Mouse (Mus musculus) thymus, postnatal 10 days (tissue): ENCODE measurements at regions not wholly inside any gene's neighbourhood (a gene's known extent, or its start where the extent isn't known, plus 50 kb on each side); places are given as distances from the start of the nearest gene placed in this dataset.

Source experiments
- DNase-seq, 2 experiments: peaks; one replicate each; pipeline ENCODE4 v3.0.0; 2021; ENCODE audit warnings: low spot score in 2 of 2

DNA sequence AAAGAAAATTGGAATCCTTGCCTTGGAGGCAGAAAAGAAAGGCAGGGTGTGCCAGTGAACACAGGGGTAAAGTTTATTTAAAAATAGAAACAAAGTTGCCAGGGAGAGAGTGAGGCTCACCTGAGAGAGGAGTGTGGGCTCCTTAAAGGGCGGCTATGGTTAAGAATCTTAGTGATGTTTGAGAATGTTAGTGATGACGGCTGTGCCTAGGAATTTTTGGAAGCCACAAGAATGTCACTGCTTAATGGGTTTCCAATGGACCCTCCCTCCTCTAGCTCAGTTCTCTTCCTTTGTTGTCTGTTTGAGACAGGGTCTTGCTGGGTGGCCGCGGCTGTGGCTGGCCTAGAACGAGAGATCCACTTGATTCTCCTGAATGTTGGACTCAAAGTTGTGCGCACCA, 106.3 kb upstream of the Hs6st1 start:
- DNase-seq, result no peak

DNA sequence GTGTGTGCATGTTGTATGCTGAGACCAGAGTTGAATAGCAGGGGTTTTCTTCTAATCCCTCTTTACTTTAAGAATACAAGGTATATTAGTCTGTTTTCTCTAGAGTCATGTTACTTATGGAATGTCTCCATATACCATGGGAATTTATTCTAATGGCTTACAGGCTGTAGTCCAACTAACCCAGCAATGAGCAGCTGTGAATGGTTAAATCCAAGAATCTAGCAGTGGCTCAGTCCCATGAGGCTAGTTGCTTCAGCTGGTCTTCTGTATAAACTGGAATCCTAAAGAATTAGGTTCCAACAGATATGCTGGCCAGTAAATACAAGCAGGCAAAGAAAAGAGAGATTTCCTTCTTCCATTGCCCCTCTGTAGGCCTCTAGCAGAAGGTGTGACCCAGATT, 99.7 kb upstream of the Hs6st1 start:
- DNase-seq, result no peak

DNA sequence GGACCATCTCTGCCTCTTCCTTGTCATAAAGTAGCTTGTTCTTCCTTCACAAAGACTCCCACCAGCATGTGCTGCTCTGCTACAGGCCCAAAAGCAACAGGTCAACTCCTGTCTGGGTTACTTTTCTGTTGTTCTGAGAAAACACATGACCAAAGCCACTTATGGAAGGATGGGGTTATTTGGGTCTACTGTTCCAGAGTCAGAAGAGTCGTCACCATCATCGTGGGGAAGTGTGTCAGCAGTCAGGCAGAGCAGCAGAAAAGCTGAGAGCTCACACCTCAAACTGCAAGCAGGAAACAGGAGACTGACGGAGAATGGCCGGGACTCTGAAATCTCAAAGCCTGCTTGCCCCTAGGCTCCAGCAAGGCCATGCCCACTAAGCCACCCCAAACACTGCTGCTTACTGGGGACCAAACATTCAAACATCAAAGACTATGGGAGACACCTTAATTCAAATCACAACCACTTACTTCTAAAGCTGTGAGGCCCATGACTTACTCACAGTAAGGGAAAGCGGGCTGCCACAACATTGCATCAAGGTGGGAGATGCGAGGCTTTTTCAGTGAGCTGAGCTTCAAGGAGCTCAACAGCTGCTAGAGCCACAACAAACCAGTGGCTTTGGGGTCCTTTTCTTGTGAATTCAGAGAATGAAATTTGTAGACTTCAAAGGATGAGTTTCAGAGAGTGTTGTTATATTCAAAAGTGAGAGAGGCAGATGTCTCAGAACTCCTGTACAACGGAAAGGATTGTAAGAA, 96.6 kb upstream of the Hs6st1 start:
- peak; percentile 40 to 42 for DNase-seq

DNA sequence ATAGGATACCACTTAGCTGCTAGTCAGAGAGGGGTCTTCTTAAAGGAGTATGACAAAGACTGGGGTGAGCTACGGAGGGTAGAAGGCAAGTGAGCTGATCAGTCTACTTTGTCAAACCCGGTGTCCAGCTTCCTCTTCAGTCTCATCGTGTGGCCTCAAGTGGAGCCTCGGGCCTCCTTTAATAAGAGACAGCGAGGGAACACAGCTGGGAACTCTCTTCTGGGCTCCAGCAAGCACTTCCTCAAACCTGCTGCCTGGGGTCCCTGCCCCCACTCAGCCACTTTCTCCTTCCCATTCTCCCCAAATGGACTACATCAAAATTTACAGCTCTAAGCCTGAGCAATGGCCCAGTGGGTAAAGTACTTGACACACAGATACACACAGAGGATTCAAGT, 96.0 kb upstream of the Hs6st1 start:
- no peak for DNase-seq

DNA sequence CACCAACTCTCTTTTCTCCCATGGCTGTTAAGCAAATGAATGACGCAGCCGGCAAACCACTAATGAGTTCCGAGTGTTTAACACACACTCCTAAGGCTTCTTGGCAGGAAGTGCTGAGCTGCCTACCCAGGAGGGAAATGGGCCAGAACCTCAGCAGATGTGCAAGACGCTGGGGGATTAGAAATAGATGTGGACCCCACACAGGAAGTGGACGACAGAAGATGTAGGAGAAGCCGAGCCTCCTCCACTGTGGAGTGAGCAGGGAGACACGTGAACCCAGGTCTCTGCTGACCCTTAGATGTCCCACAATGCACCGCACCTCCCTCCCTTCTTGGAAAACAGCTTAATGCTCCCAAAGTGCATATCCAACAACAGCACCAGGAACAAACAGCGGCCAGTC, 94.8 kb upstream of the Hs6st1 start:
- no peak for DNase-seq

DNA sequence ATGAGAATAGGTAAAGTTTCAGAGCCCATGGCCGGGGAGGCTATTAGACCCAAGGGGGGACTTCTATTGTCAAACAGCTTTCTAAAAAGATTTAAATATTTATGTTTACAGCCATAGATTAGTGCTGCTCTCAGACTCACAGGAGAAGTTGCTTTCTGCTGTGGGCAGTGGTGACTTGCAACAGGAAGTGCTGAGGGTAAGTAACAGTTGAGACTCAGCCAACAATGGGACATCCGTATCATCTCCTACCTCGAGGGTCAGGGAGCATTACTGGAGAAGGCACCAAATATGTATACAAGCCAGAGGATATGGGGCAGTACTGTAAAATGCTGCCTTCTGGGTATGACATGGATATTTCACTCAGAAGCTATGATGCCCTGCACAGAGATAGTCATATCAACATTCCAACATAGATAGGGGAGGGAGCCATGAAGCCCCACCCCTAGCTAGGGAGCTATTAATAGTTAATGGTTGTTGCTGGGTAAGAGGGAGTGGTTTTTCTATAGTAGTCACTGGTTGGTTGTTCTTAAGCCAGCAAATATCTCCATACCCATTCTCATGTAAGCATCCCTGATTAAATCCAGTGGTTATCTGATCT, 92.5 kb upstream of the Hs6st1 start:
- no peak for DNase-seq

DNA sequence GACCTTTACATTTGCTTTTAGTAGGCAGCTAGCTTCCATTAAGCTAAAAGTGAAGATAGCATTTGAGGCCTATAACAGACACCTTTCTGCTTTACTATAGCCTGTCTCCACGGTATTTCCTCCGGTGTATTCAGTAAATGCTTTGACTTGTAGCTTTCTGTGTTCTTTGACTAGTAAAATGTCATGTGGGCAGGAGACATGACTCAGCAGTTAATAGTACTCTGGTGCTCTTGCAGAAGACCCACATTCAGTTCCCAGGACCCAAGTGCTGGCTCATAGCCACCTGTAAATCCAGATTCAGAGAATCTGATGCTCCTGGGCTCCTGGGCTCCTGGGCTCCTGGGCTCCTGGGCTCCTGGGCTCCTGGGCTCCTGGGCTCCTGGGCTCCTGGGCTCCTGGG, 91.7 kb upstream of the Hs6st1 start:
- no peak for DNase-seq

DNA sequence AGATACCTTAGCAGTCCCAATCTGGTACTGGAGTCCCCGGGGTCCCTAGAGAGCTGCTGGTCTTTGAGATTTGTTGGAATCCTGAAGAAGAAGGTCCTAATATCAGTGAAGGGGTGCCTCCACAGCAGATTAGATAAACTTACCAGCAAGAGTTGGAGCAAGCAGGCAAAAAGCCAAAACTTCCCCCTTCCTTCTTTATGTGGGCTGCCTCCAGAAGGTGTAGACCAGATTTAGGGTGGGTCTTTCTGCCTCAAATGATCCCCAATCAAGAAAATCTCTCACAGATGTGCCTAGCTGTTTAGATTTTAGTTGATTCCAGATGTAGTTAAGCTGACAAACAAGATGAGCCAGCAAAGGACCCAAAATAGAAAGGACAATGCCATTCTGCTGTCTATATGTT, 90.1 kb upstream of the Hs6st1 start:
- no peak for DNase-seq

DNA sequence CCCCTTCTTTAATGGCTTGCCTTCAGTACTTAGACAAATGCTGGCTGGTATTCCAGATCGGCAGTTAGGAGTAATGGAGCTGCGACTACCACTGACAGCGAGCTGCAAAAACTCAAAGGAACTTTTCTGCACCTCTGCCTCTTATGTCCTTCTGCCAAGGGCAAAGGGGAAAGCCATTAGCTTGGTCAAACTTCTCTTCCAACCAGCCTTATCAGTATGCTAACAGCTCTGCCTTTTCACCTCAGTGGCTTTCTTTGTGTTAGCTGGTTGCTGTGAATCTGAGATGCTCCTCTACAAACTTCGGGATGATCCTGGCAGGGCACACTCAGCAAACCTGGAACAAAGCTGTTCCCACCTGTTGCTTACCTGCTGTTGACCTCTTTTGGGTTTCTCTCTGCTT, 89.4 kb upstream of the Hs6st1 start:
- DNase-seq, result no peak

DNA sequence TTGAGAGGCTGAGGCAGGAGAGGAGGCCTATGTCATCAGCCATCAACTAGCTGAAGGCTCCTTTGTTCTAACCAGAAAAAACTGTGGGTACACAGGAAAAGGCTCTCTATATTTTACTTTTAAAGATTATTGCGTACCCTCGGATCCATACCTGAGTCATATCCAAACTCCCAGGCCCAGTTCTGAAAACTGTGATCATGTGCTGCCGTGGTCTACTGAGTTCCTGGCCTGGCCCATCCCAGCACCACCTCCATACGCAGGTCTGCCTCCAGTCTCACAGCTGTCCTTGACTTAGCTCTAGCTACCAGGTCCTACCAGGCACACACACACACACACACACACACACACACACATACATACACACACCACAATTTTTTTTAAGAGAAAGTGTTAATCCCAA, 87.0 kb upstream of the Hs6st1 start:
- DNase-seq, result no peak

DNA sequence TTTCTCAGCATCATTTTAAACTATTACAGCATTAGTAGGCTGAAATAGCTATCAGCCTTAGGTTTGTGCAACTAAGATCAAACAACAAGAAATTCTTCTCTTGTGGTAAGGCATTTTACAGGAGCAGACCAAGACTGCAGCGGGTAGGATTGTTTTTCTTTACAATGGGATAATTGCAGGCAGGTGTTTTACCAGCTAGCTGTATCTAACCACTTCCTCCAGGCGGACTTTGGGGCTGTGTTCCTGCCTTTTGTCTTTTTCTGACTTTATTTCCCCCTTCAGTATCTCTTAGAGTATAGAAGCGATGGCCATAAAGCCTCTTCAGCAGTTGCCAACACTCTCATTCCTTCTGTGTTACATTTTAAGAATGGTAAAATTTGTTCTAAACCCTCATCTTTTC, 84.8 kb upstream of the Hs6st1 start:
- peak; percentile 18 to 32 for DNase-seq

DNA sequence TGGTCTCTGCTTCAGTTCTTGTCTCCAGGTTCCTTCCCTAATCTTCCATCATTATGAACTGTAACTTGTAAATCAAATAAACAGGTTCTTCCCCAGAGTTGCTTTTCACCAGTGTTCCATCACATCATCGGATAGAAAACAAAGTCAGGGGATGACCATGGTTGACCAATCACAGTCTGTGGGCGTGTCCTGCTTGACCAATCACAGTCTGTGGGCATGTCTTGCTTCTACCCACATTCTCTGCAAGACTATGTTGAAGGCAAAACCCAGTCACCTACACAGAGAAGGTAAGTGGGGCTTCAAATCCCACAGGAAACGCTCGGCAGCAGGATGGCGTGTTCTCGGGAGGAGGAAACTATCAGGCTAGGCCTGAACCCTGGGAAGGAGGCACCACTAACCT, 82.9 kb upstream of the Hs6st1 start:
- no peak for DNase-seq

DNA sequence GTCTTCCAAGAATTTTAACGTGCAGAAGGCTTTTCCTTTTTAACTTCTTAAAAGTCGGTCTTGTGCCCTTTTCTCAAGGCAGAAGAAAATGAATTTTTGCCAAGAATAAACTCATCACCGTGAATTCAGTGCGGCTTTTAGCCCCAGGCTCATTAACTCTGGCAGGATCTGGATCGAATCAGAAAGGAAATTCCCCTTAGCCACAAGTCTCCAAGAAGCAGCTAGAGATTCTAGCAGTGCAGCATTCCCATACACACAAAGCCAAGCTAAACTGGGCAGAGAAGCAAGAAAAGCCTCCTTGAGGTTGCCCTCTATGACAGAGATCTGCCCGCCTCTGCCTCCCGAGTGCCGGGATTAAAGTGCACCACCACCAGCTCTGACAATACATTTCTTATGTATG, 81.5 kb upstream of the Hs6st1 start:
- DNase-seq, result no peak

DNA sequence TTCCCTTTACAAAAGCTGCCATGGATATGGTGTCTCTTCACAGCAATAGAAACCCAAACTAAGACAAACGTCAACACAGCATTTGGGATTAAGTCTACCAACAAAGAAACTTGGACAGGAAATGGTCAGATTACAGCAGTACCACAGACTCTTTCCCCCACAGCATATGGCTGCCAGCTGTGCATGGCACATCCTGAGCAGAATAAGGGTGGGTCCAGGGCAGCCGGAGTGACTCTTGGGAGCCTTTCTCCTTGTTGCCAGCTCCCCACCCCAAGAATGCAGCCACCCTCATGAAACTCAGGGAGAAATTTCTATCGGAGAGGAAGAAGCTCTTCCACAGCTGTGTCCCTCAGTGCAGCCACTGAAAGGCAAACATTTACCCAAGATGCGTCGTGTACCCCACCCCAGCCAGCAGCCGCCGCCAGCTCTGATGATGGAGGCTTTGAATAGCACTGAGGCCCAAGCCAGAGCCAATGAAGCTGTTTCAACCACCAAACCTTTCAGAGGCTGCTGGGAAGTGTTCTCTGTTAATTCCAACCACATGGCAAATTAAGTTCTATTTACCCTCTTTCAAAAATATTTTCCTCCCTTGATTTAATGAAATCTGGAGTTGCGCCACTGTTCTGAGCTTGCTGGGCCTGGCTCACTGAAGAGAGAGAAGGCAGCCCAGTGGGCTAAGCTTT, 75.8 kb upstream of the Hs6st1 start:
- DNase-seq, result no peak

DNA sequence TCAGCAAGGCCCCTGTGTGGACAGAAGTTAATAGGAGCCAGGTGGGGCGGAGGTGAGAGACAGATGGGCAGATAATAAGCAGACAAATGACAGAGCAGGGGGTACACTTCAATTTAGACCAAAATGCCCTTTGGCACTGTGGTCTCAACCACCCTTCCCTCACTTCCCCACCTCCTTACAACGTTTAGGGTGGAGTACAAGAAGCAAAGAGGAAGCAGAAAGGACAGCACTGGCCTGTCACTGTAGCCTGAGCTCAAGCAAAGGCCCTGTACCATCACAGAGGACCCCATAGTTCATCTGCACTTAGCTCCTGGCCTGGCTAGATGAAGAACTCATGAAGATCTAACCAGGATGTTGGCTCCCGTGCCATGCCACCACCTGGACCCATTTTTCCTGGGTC, 75.3 kb upstream of the Hs6st1 start:
- DNase-seq, result no peak

DNA sequence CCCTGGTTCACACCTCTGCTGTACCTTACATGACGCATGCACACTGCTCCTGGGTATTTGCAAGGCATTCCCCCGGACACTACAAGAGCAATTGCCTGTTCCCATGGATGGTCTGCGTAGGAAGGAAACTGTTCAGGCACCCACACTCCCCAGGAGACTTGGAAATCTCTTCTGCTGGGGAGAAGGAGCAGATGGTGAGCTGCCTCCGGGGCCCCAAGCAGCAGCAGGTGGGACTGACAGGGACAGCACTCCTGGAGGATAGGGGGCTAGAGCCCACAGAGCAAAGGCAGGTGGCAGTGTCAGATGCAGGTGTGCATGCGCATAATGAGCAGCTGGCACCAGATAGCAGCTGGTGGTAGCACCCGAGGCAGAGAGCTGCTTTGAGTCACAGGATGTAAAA, 72.5 kb upstream of the Hs6st1 start:
- DNase-seq, result peak; percentile 9 to 23

DNA sequence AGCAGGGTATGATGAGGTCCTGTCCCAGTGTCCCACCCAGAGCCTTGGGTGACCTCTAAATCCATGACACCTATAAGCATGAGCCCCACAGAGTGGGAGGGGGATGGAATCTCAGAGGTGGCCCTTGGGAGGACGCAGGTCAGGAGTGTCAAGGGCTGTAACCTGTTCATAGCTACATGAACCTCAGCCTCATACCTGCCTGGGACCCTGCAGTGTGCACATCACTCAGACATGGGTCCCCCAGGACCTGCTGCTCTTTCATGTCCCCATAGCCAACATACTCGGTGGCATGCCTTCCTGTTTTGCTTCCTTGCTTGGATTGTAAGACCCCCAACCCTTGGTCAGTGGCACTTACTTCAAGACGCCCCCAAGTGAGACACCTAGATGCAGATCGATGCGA, 66.9 kb upstream of the Hs6st1 start:
- no peak for DNase-seq

DNA sequence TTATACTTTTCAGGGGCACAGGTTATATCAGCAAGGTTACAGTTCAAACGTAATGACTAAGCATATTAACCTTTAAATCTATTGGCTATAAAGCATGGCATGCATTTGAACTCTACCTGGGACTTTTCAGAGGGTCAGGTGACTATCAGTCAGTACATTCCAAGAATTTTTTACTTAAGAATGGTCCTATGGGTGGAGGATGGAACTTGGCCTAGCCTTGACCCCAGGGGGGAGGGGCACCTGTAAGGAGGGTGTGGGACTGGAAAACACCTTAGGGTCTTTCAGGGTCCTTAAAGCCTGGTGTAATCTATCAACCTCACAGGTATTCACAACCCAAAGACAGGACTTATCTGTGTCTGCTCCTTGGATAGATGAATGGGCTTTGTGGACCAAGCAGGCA, 66.4 kb upstream of the Hs6st1 start:
- DNase-seq, result no peak

DNA sequence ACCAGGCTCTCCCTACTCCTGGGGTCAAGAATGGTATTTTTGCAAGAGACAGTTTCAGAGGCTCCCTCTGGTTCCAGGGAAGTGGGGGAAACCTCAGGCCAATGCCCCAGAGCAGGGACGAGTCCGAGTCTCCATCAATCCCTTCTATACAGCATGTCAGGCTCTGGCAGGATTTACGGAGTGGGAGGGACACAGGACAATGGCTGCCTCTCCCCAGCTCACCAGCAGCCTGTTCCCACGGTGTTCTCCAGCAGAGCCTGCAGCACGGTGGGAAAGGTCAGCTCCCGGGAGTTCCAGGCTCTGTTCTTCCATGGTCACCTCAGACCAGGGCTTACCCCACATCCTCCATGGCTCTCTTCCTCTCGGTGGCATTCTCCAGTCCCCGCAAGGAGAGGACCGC, 64.6 kb upstream of the Hs6st1 start:
- DNase-seq, result no peak

DNA sequence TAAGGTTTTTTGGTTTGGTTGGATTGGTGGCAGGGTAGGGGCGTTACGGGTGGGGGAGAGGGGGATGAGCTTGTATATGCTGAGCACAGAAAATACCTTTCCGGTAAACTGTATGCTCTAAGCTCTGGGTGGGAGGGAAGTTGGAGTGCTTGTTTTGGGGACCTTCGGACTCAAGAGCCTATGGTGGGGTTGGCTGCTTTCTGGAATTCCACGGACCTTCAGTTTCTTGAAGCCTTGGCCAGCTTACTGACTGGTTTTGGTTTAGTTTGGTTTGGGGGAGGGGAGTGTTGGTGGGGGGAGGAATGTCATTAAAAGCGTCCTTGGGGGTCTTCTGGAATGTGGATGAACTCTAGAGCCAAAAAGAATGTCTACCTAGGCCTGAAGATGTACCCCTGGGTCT, 59.6 kb upstream of the Hs6st1 start:
- DNase-seq, result no peak

DNA sequence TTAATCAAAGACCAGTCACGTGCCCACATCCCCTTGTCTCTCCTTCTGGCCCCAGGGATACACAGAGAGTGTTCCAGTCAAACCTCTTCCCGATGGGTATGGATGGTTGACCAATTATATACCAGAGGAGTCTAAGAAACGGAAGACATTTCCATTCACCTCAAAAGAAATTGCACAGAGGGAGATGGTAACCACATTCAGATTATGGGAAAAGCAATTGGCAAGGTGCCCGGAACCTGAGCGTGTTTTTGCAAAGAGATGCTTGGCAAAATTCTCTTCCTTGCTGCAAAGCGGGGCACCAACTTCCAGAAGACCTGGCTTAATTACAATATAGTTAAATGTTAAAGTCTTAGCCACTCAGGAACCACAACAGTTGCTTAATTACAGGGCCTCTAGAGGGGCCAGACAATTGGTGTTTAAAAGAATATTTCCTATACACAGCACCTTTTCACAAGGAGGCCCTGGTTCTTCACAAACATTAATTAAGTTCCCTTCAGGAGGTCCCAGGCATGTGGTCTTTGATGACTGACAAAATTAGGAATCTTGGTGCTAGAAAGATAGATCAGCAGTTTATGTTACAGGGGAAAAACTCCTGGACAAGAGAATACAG, 59.1 kb upstream of the Hs6st1 start:
- no peak for DNase-seq

DNA sequence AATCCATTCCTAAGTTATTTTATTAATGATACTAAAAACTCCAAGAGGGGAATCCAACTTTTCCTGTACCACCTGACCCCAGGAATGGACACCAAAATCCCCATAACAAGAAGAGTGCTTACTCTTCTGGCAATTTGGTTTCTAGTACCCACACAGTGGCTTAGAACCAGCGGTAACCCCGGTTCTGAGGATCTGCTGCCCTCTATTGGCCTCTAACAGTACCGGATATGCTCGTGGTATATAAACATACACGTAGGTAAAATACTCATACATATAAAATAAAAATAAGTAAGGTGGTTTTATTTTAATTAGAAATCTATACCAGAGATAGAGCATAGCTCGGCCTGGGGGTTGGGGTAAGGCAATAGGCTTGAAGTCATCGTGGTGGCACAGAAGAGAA, 58.0 kb upstream of the Hs6st1 start:
- DNase-seq, result no peak

DNA sequence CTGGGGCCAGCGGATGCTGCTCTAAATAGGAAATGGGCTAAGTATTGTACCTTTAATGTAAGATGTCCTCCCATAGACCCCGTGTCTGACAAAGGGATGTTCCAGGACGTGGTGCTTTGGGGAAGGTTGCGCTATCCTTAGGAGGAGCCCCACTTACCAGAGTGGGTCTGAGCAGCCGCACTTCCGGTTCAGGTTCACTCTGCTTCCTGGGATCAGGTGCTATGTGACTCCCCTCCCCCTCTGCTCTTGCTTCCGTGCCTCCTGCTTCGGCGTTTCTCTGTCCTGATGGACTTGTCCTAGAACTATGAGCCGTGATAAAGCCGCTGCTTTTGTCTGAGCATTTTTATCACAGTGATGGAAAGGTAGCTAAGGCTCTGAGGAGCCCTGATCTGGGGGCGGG, 57.4 kb upstream of the Hs6st1 start:
- no peak for DNase-seq
